Mouse (Mus musculus) forebrain, embryonic 16.5 days (tissue): ENCODE results near the gene Rfesd. TPM values are rescaled to one million over a fixed set of nuclear protein-coding genes. Genes with fewer than 3 reads are reported as not detected.
A peak's percentile ranks its signal among the peaks of the same experiment; 100 is the strongest.

Experiments used
- ATAC-seq: fragments of 200-750 bp; cut with Nextera tagmentation; 2 replicates; pipeline ENCODE4 v1.8.0; 2017; ENCODE audit warnings: mild to moderate bottlenecking, moderate library complexity
- H3K27ac ChIP-seq: fragments of 300-500 bp; sonication (generic); 2 replicates; pipeline ENCODE4 v1.5.1; 2014; ENCODE audit warnings: low read length, control low read depth
- H3K27me3 ChIP-seq: fragments of 300-500 bp; sonication (generic); replicated peaks from 2 replicates; pipeline ENCODE4 v1.6.1; 2014; ENCODE audit warnings: low read length; ENCODE audit not compliant: control insufficient read depth, insufficient read depth
- H3K36me3 ChIP-seq: fragments of 300-500 bp; sonication (generic); 2 replicates; pipeline ENCODE4 v1.6.1; 2014; ENCODE audit not compliant: control insufficient read depth, insufficient read depth
- H3K4me1 ChIP-seq: fragments of 300-500 bp; sonication (generic); replicated peaks from 2 replicates; pipeline ENCODE4 v1.6.1; 2014; ENCODE audit warnings: low read length; ENCODE audit not compliant: control insufficient read depth, insufficient read depth
- H3K4me2 ChIP-seq: fragments of 300-500 bp; sonication (generic); 2 replicates; pipeline ENCODE4 v1.6.1; 2014; ENCODE audit warnings: mild to moderate bottlenecking, low read length, control low read depth
- H3K4me3 ChIP-seq: fragments of 300-500 bp; sonication (generic); replicated peaks from 2 replicates; pipeline ENCODE4 v1.5.1; 2014; ENCODE audit warnings: mild to moderate bottlenecking, low read length, control low read depth
- H3K9ac ChIP-seq: fragments of 300-500 bp; sonication (generic); replicated peaks from 2 replicates; pipeline ENCODE4 v1.6.1; 2014; ENCODE audit warnings: low read depth, low read length, control low read depth
- H3K9me3 ChIP-seq: fragments of 300-500 bp; sonication (generic); 2 replicates; pipeline ENCODE4 v1.6.1; 2016; ENCODE audit warnings: low read length; ENCODE audit not compliant: control insufficient read depth
- WGBS: fragments of 180-500 bp; shearing (Covaris S2); extraction: QIAGEN DNeasy Blood & Tissue Kit; methylation state at CpG from one replicate; pipeline ENCODE4 v1.1.7; 2014; 5-methylcytosine and 5-hydroxymethylcytosine counted together
- polyA plus RNA-seq: library from polyadenylated mRNA; unstranded; fragments of >200 nt; fragmentation: Nextera tagmentation; extraction: Ambion mirVana; gene quantifications from 2 replicates; pipeline ENCODE4 v1.2.1, GENCODE M21; 2015

The Rfesd gene
- polyA plus RNA-seq, result 16.7 and 20.2 TPM in 2 replicates

DNA sequence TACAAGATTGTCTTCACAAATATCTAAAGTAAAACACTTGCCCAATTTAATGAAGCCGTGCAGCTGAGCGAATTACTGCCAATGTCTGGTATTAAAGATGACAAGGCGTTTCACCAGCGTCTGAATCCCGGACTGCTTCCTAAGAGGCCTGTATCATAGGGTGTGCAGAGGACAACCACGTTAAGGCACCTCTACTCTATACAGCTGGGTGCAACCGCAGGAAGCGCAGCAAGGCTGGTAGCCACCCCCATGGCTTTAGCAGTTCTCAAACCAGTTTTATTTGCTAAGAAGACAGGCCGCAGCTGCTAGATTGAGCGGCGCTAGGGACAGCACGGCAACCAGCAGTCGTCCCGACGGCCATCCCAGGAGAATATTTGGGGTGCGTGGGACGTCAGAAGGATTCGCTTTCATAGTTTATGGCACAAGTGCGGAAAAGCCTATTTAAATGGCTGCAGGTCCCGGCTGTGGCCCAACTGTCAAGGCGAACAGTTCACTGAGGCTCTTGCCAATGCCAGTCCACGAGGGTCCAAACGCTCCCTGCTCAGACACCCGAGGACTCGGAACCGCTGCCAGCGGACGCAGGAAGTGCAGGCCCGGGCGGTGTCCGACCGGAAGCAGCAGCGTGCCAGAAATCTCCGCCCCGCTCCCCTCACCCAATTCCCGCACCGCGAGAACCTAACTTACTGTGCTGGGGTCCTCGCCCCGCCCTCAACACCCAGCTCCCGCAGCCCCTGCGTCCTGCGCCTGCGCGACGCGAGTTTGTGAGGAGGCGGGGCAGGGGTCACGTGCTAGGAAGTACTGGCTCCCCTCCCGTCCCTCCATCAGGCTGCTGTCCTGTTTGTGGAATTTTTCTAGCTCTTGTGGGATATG is at the start of gene Rfesd:
Gene Rfesd, minus strand, starts transcription at position 746 of the 870 bp plus-strand sequence.
- Histone ChIP-seq H3K27me3 (no peaks in the 10 kb centered on the region), H3K4me2 (peak within 1 kb of the TSS; percentile 59), H3K36me3 (no peaks in the 10 kb centered on the region), H3K4me1 (peaks cover 5% of the 10 kb centered on the region), H3K4me3 (peak within 1 kb of the TSS; percentile 54), H3K9me3 (no peaks in the 10 kb centered on the region), H3K27ac (peak within 1 kb of the TSS; percentile 91), H3K9ac (peak within 1 kb of the TSS; percentile 76)
- peak; percentile 99 for ATAC-seq
- WGBS, result under 1% methylated on average over 50 of the region's 50 CpGs

DNA sequence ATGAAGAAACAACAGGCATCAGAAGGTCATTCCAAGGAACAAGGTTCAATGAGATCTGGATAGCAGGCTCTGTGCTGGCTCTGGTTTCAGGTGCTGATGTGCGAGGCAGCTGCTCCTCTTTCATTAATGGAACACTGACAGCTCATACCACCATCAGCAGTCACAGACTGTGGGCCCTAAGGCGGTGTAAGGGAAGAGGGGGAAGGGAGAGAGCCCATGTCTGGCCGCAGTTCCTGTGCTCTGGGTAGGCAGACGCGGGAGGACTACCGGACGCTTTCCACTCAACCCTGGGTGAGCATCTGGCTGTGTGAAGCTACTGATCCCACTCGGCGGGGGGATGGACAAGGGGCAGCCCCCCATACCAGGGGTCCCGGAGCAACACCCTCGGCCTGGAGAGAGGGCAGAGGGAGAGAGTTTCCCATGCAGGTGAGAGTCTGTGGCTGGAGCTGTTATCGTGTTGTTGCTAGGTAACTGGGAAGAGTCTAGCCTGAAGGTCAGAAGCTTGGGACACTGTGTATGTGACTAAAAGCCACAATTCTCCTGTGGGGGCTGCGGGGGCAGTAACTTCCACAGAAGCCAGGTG is 45.9 kb upstream of the Rfesd start:
- Histone ChIP-seq H3K4me2 (no peak overlapping the region), H3K27me3 (no peaks in the 10 kb centered on the region), H3K9ac (no peak overlapping the region), H3K4me3 (no peak overlapping the region), H3K27ac (no peak overlapping the region), H3K4me1 (no peaks in the 10 kb centered on the region), H3K9me3 (no peaks in the 10 kb centered on the region), H3K36me3 (no peaks in the 10 kb centered on the region)
- no peak for ATAC-seq
- WGBS, result 91% methylated on average over 13 of the region's 13 CpGs

GRCm38 (mm10) chr13:76063548-76063947 is 45.0 kb upstream of the Rfesd start:
- H3K9ac ChIP-seq, result no peak overlapping the region
- H3K27me3 ChIP-seq, result no peaks in the 10 kb centered on the region
- no peaks in the 10 kb centered on the region for H3K36me3 ChIP-seq
- 88% methylated on average over 4 of the region's 4 CpGs for WGBS
- no peak overlapping the region for H3K4me2 ChIP-seq
- no peak overlapping the region for H3K4me3 ChIP-seq
- no peaks in the 10 kb centered on the region for H3K9me3 ChIP-seq
- no peak for ATAC-seq
- no peaks in the 10 kb centered on the region for H3K4me1 ChIP-seq
- no peak overlapping the region for H3K27ac ChIP-seq

DNA sequence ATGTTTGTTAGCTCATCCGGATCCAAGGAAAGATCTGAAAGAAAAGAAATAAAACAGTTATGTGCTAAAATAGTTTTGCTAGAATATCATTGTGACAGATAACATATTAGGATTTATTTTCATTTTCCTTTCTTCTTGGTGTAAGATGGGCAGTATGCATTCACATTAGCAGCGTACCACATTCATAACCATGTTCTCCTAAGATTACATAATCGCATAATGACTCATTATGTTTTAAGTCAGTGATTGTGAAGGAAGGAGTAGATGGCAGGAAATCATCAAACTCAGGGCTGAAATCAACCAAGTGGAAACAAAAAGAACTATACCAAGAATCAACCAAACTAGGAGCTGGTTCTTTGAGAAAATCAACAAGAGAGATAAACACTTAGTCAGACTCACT is 44.0 kb upstream of the Rfesd start:
- H3K4me3 ChIP-seq, result no peak overlapping the region
- H3K9me3 ChIP-seq, result no peaks in the 10 kb centered on the region
- H3K27ac ChIP-seq, result no peak overlapping the region
- no peaks in the 10 kb centered on the region for H3K4me1 ChIP-seq
- ATAC-seq, result no peak
- H3K27me3 ChIP-seq, result 0 out of 2 replicates have a peak, but pooled peaks cover 4% of the 10 kb centered on the region
- no peak overlapping the region for H3K9ac ChIP-seq
- H3K4me2 ChIP-seq, result no peak overlapping the region
- H3K36me3 ChIP-seq, result no peaks in the 10 kb centered on the region
- 94% methylated on average over 3 of the region's 3 CpGs for WGBS

DNA sequence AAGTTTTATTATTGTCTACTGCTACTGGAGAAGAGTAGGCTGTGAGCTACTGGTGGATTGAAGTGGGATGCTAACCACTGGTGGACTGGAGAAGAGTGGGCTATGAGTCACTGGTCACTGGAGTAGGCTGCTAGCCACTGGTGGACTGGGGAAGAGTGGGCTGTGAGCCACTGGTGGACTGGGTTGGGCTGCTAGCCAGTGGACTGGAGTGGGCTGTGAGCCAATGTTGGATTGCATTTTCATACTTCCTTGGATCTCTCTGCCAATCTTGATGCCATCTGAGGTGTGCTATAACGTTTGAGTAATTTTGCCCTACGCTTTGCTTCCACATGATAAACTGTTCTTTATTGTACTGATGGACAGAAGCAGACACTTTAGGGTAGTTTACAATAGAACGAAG is 43.6 kb upstream of the Rfesd start:
- Histone ChIP-seq H3K36me3 (no peaks in the 10 kb centered on the region), H3K9me3 (no peaks in the 10 kb centered on the region), H3K4me2 (no peak overlapping the region), H3K4me1 (no peaks in the 10 kb centered on the region), H3K27ac (no peak overlapping the region), H3K9ac (no peak overlapping the region), H3K27me3 (0 out of 2 replicates have a peak, but pooled peaks cover 5% of the 10 kb centered on the region), H3K4me3 (no peak overlapping the region)
- 91% methylated on average over 3 of the region's 3 CpGs for WGBS
- ATAC-seq, result no peak

GRCm38 (mm10) chr13:76059591-76059990 is 41.1 kb upstream of the Rfesd start:
- no peak for ATAC-seq
- no peak overlapping the region for H3K4me3 ChIP-seq
- H3K36me3 ChIP-seq, result no peaks in the 10 kb centered on the region
- peaks cover 12% of the 10 kb centered on the region for H3K27me3 ChIP-seq
- H3K9ac ChIP-seq, result no peak overlapping the region
- H3K4me1 ChIP-seq, result peaks cover 14% of the 10 kb centered on the region
- WGBS, result 86% methylated on average over 4 of the region's 4 CpGs
- no peaks in the 10 kb centered on the region for H3K9me3 ChIP-seq
- H3K27ac ChIP-seq, result no peak overlapping the region
- H3K4me2 ChIP-seq, result no peak overlapping the region

DNA sequence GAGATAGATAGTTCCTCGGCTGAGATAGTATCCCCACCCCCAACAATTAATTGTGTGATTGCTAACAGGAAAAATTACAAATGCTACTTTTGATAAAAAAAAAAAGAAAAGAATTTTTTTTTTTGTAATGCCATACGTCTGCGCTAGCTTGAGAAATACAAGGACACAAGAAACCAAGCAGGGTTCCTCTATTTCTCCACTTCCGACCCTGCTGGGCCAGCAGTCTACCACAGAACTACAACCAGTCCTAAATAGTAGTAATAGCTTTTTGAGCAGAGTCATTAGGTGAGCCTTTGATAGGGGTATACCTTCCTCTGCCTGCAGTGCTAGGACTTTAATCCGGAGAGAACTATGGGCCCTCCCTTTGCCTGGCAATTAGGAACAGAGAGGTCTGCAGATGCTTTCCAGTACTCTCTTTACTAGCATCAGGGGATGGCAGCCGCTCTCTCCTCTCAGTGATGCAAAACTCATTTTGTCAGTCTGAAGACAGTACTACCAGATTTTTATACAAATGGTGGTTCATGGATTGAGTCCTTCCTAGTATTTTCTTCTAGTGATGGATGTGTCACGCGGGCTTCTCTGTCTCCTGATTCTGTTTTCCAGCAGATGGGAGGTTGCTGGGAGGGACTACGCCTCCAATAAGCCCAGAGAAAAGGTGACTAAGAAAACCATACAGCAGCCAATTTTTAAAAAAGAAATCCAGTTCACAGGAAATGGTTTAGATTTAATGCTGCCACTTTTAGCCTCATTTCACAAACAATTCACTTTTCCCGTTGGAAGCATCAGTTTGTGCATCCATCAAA is 38.9 kb upstream of the Rfesd start:
- 64% methylated on average over 10 of the region's 10 CpGs for WGBS
- no peak overlapping the region for H3K4me3 ChIP-seq
- no peak overlapping the region for H3K27ac ChIP-seq
- H3K9ac ChIP-seq, result no peak overlapping the region
- H3K36me3 ChIP-seq, result no peaks in the 10 kb centered on the region
- ATAC-seq, result no peak
- no peak overlapping the region for H3K4me2 ChIP-seq
- peaks cover 25% of the 10 kb centered on the region for H3K27me3 ChIP-seq
- H3K4me1 ChIP-seq, result peaks cover 14% of the 10 kb centered on the region
- no peaks in the 10 kb centered on the region for H3K9me3 ChIP-seq

GRCm38 (mm10) chr13:76056896-76057266 is 38.4 kb upstream of the Rfesd start, which contains the start of gene Gpr150:
Gpr150 (minus strand) TSS chr13:76056996.
- WGBS, result 17% methylated on average over 10 of the region's 10 CpGs
- ATAC-seq, result no peak; the same call in 1 of the 2 replicates
- Histone ChIP-seq H3K36me3 (no peaks in the 10 kb centered on the region), H3K9ac (peak within 1 kb of the TSS; percentile 65), H3K4me3 (peak within 1 kb of the TSS; percentile 49), H3K27me3 (peaks cover 26% of the 10 kb centered on the region), H3K27ac (no peak within 1 kb of the TSS), H3K4me1 (peaks cover 14% of the 10 kb centered on the region), H3K4me2 (peak within 1 kb of the TSS; percentile 76), H3K9me3 (no peaks in the 10 kb centered on the region)

DNA sequence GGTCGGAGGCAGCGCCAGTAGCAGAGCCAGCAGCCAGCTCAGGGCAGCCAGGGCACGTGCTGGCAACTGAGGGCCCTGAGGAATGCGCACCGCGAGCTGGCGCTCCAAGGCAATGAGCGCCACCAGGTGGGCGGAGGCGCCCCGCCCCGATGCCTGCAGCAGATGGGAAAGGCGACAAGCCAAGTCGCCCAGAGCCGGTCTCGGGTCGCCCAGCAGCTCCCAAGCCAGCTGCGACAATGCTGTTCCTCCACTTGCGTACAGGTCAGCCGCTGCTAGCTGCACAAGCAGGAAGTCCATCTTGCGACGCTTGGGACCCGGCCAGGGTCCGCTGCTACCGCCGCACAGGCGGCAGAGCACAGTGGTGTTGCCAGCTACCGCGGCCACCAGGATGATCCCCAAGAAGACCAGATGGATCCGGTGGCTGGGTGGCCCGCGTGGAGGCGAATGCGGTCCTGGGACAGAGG is 37.8 kb upstream of the Rfesd start:
- H3K36me3 ChIP-seq, result no peaks in the 10 kb centered on the region
- H3K27me3 ChIP-seq, result peaks cover 26% of the 10 kb centered on the region
- WGBS, result under 1% methylated on average over 34 of the region's 34 CpGs
- H3K27ac ChIP-seq, result no peak overlapping the region
- peaks cover 14% of the 10 kb centered on the region for H3K4me1 ChIP-seq
- peak; percentile 94 for ATAC-seq
- peak overlapping the region; percentile 76 for H3K4me2 ChIP-seq
- H3K4me3 ChIP-seq, result peak overlapping the region; percentile 49
- H3K9ac ChIP-seq, result peak overlapping the region; percentile 65
- no peaks in the 10 kb centered on the region for H3K9me3 ChIP-seq
